Mouse (Mus musculus) heart, embryonic 15.5 days (tissue): ENCODE measurements around the gene Rrn3. TPM values are rescaled to one million over a fixed set of nuclear protein-coding genes. Genes with fewer than 3 reads are reported as not detected.

Experiments
- ATAC-seq: fragments of 200-750 bp; cut with Nextera tagmentation; replicated peaks from 2 replicates; pipeline ENCODE4 v1.8.0; 2017; ENCODE audit warnings: low read depth, moderate TSS enrichment; ENCODE audit not compliant: insufficient number of reproducible peaks, insufficient read depth, low FRiP score
- H3K27ac ChIP-seq: fragments of 300-500 bp; sonication (generic); 2 replicates; pipeline ENCODE4 v1.5.1; 2015; ENCODE audit warnings: mild to moderate bottlenecking, inconsistent platforms
- H3K27me3 ChIP-seq: fragments of 300-500 bp; sonication (generic); 2 replicates; pipeline ENCODE4 v1.6.1; 2015; ENCODE audit warnings: inconsistent platforms
- H3K36me3 ChIP-seq: fragments of 300-500 bp; sonication (generic); 2 replicates; pipeline ENCODE4 v1.6.1; 2015; ENCODE audit warnings: mild to moderate bottlenecking, inconsistent platforms
- H3K4me1 ChIP-seq: fragments of 300-500 bp; sonication (generic); replicated peaks from 2 replicates; pipeline ENCODE4 v1.6.1; 2015; ENCODE audit warnings: inconsistent platforms
- H3K4me2 ChIP-seq: fragments of 300-500 bp; sonication (generic); 2 replicates; pipeline ENCODE4 v1.6.1; 2015; ENCODE audit warnings: inconsistent platforms, mild to moderate bottlenecking, moderate library complexity
- H3K4me3 ChIP-seq: fragments of 300-500 bp; sonication (generic); 2 replicates; pipeline ENCODE4 v1.5.1; 2015; ENCODE audit warnings: mild to moderate bottlenecking, inconsistent platforms
- H3K9ac ChIP-seq: fragments of 300-500 bp; sonication (generic); 2 replicates; pipeline ENCODE4 v1.6.1; 2015; ENCODE audit warnings: mild to moderate bottlenecking, inconsistent platforms
- H3K9me3 ChIP-seq: fragments of 300-500 bp; sonication (generic); replicated peaks from 2 replicates; pipeline ENCODE4 v1.6.1; 2016; ENCODE audit warnings: inconsistent platforms
- WGBS: fragments of 180-500 bp; shearing (Covaris S2); methylation state at CpG from one replicate; pipeline ENCODE4 v1.1.7; 2015; ENCODE audit warnings: mixed read lengths; 5-methylcytosine and 5-hydroxymethylcytosine counted together
- microRNA-seq: library from miRNA; unstranded; fragments of <30 nt; microRNA quantifications from one replicate; pipeline ENCODE4, GENCODE M21; 2016
- polyA plus RNA-seq: library from polyadenylated mRNA; unstranded; fragments of >200 nt; fragmentation: Nextera tagmentation; extraction: Ambion mirVana; gene quantifications from 2 replicates; pipeline ENCODE4 v1.2.1, GENCODE M21; 2015

The Rrn3 gene
- polyA plus RNA-seq, 1 experiment from 2014 or later, result 47.0 TPM

DNA sequence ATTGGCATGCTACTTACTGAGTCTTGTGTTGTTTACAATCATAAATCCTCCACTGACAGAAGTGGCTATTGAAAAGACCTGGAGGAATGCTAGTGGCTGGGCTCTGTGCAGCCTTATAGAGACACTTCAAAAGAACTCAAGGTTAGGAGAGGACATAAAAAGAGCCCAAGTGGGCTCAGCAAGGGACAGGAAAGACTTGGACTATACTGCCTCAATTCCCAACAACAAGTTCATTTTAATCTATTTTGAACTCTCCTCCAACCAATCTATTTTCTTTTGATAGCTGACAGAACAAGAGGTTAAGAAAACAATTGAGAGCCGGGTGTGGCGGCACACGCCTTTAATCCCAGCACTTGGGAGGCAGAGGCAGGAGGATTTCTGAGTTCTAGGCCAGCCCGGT, 73.4 kb downstream of the Rrn3 start:
- Histone ChIP-seq H3K27me3 (no peaks in the 10 kb centered on the region), H3K4me3 (no peak overlapping the region), H3K4me1 (no peaks in the 10 kb centered on the region), H3K27ac (no peak overlapping the region), H3K36me3 (peaks cover 42% of the 10 kb centered on the region), H3K4me2 (no peak overlapping the region), H3K9me3 (no peaks in the 10 kb centered on the region), H3K9ac (no peak overlapping the region)
- no peak for ATAC-seq
- 87% methylated on average over 4 of the region's 4 CpGs for WGBS

Small RNAs within 50 kb of the gene (microRNA-seq; reads per million reads assigned to microRNA genes)
- gene Gm27734, result not detected

Other genes starting within 250 kb of the Rrn3 start
- gene Parn, start 112.5 kb upstream of the Rrn3 start, polyA plus RNA-seq, result 25.6 and 30.6 TPM in 2 replicates
- 33.8 and 38.8 TPM in 2 replicates for gene Bfar, start 108.8 kb upstream of the Rrn3 start, polyA plus RNA-seq
- gene 3110001I22Rik, start 108.8 kb upstream of the Rrn3 start, polyA plus RNA-seq, result 2.8 and 3.6 TPM in 2 replicates
- gene Pla2g10, start 49.7 kb upstream of the Rrn3 start, polyA plus RNA-seq, result 0.18 and 0.68 TPM in 2 replicates
- gene Ntan1, start 38.1 kb downstream of the Rrn3 start, polyA plus RNA-seq, result 138 and 145 TPM in 2 replicates
- 55.0 and 66.0 TPM in 2 replicates for gene Pdxdc1, start 122.4 kb downstream of the Rrn3 start, polyA plus RNA-seq
- 2.0 and 2.7 TPM in 2 replicates for gene Mpv17l, start 122.5 kb downstream of the Rrn3 start, polyA plus RNA-seq
- gene 2900011O08Rik, start 205.9 kb downstream of the Rrn3 start, polyA plus RNA-seq, result 0.79 and 1.2 TPM in 2 replicates
- gene Ifitm7, start 206.2 kb downstream of the Rrn3 start, polyA plus RNA-seq, result not detected in 2 replicates